Mouse (Mus musculus) MN1 (cell line): ENCODE data around the gene Grik4.

ENCODE experiments used
- DNase-seq: peaks from one replicate; pipeline ENCODE4 v3.0.0-alpha.2; 2016; ENCODE audit warnings: low spot score

The Grik4 gene

GRCm38 (mm10) chr9:42573180-42573579, 371.1 kb downstream of the Grik4 start:
- DNase-seq: no peak

GRCm38 (mm10) chr9:42565921-42566320, 378.4 kb downstream of the Grik4 start:
- DNase-seq: no peak

GRCm38 (mm10) chr9:42555186-42555585, 389.1 kb downstream of the Grik4 start:
- no peak for DNase-seq

GRCm38 (mm10) chr9:42550116-42550515, 394.2 kb downstream of the Grik4 start:
- no peak for DNase-seq

- no peak for DNase-seq
These were observed 395.3 kb downstream of the Grik4 start for GRCm38 (mm10) chr9:42548981-42549380.

GRCm38 (mm10) chr9:42544521-42544920, 399.8 kb downstream of the Grik4 start:
- no peak for DNase-seq

GRCm38 (mm10) chr9:42533491-42533890, 410.8 kb downstream of the Grik4 start:
- DNase-seq: no peak

GRCm38 (mm10) chr9:42533041-42533440, 411.3 kb downstream of the Grik4 start:
- no peak for DNase-seq

- DNase-seq: no peak
These were observed 412.3 kb downstream of the Grik4 start for GRCm38 (mm10) chr9:42531951-42532350.

GRCm38 (mm10) chr9:42530221-42531152, 413.8 kb downstream of the Grik4 start:
- no peak for DNase-seq

GRCm38 (mm10) chr9:42520587-42521084, 423.7 kb downstream of the Grik4 start:
- DNase-seq: no peak

- no peak for DNase-seq
These were observed 426.1 kb downstream of the Grik4 start for GRCm38 (mm10) chr9:42518163-42518562.

GRCm38 (mm10) chr9:42513159-42513558, 431.1 kb downstream of the Grik4 start:
- DNase-seq: no peak

- DNase-seq: no peak
These were observed 432.0 kb downstream of the Grik4 start for GRCm38 (mm10) chr9:42512312-42512711.

- DNase-seq: no peak
These were observed 436.1 kb downstream of the Grik4 start for GRCm38 (mm10) chr9:42508235-42508634.

GRCm38 (mm10) chr9:42507709-42508108, 436.6 kb downstream of the Grik4 start, which contains the start of gene Tbcel:
Gene Tbcel, minus strand, starts transcription at chr9:42507809.
- no peak for DNase-seq

GRCm38 (mm10) chr9:42507022-42507421, 437.3 kb downstream of the Grik4 start:
- DNase-seq: no peak

- no peak for DNase-seq
These were observed 439.3 kb downstream of the Grik4 start for GRCm38 (mm10) chr9:42504971-42505510.

- DNase-seq: no peak
These were observed 439.7 kb downstream of the Grik4 start for GRCm38 (mm10) chr9:42504559-42504958.

GRCm38 (mm10) chr9:42503709-42504108, 440.6 kb downstream of the Grik4 start:
- no peak for DNase-seq

- DNase-seq: no peak
These were observed 448.0 kb downstream of the Grik4 start for GRCm38 (mm10) chr9:42496296-42496695.

GRCm38 (mm10) chr9:42491780-42492179, 452.5 kb downstream of the Grik4 start:
- no peak for DNase-seq
